21 mouse cellular contexts compared by ENCODE assay signal in genomic region chr9:71604914-71605635, GRCm38 (mm10). TPM values are rescaled to one million over a fixed set of nuclear protein-coding genes. Genes with fewer than 3 reads are reported as not detected.
A peak's percentile ranks its signal among the peaks of the same experiment; 100 is the strongest.
DNase-seq lines count a peak whose midpoint lies in the region; ATAC-seq and TF ChIP-seq lines count a peak whose summit lies in the region.
"Had no signal": no experiment of that assay in that cellular context is flagged by ENCODE, and none has a peak within 500 bp of the region (broad histone marks: within the 10 kb centered on the region; RNA-seq: fewer than 3 reads in every experiment).

No protein-coding gene starts in this region.

- no peak overlapping the region for H3K4me3 ChIP-seq in heart, embryonic 13.5 days
- no peak overlapping the region for H3K4me3 ChIP-seq in liver, embryonic 11.5 days (ENCODE audit: low read depth, low read length)
- H3K4me3 ChIP-seq in lung, postnatal 0 days (ENCODE audit: low read depth, low read length) = no peak overlapping the region
- no peak overlapping the region for H3K4me3 ChIP-seq in intestine, embryonic 15.5 days (replicated peaks)
- H3K4me3 ChIP-seq in stomach, postnatal 0 days (ENCODE audit: low read depth, low read length) = no peak overlapping the region
- H3K4me3 ChIP-seq: embryonic facial prominence, embryonic 12.5 days; gastrocnemius, adult 2 months; hindbrain, embryonic 15.5 days; limb, embryonic 13.5 days had no signal

- no peak for DNase-seq in heart, adult 18-20 months
- no peak for DNase-seq in liver, embryonic 11.5 days (ENCODE audit: low spot score)
- DNase-seq in liver = no peak
- peak; percentile 41 for DNase-seq in c-Kit-positive CD71-positive TER-119-negative erythroid progenitor cells, embryonic 14.5 days (ENCODE audit: low read depth)
- DNase-seq in lung, postnatal 0 days (ENCODE audit: low spot score) = no peak
- no peak for DNase-seq in stomach, postnatal 0 days (ENCODE audit: low spot score)
- DNase-seq: adrenal gland, postnatal 10 days; cerebellum, adult 18-20 months; forebrain, postnatal 0 days; gastrocnemius, adult 2 months; kidney, adult 2 months; kidney, postnatal 36 days; layer of hippocampus, adult 9-11 months; midbrain, embryonic 14.5 days had no signal

- H3K9ac ChIP-seq in heart, embryonic 13.5 days = 0 out of 2 replicates have a peak overlapping the region, but pooled peaks have one; percentile 24
- no peak overlapping the region for H3K9ac ChIP-seq in liver, embryonic 11.5 days (ENCODE audit: low read depth, low read length)
- H3K9ac ChIP-seq in lung, postnatal 0 days (replicated peaks; ENCODE audit: low read depth) = no peak overlapping the region
- H3K9ac ChIP-seq in intestine, embryonic 15.5 days = no peak overlapping the region
- no peak overlapping the region for H3K9ac ChIP-seq in stomach, postnatal 0 days (ENCODE audit: low read length)
- H3K9ac ChIP-seq: embryonic facial prominence, embryonic 12.5 days; forebrain, postnatal 0 days; hindbrain, embryonic 15.5 days; limb, embryonic 13.5 days had no signal

- H3K4me2 ChIP-seq in heart, embryonic 13.5 days = no peak overlapping the region
- peak overlapping the region; percentile 7; the same call in 1 of the 2 replicates for H3K4me2 ChIP-seq in liver, embryonic 11.5 days
- H3K4me2 ChIP-seq in lung, postnatal 0 days (replicated peaks; ENCODE audit: low read depth, low read length) = no peak overlapping the region
- no peak overlapping the region for H3K4me2 ChIP-seq in intestine, embryonic 15.5 days (replicated peaks)
- no peak overlapping the region for H3K4me2 ChIP-seq in stomach, postnatal 0 days (replicated peaks; ENCODE audit: low read depth)
- H3K4me2 ChIP-seq: embryonic facial prominence, embryonic 12.5 days; hindbrain, embryonic 15.5 days; limb, embryonic 13.5 days had no signal

- H3K36me3 ChIP-seq in heart, embryonic 13.5 days = no peaks in the 10 kb centered on the region
- H3K36me3 ChIP-seq in liver, embryonic 11.5 days (ENCODE audit: control insufficient read depth, insufficient read depth, low read length) = no peaks in the 10 kb centered on the region
- H3K36me3 ChIP-seq in lung, postnatal 0 days (ENCODE audit: insufficient read depth, low read length) = no peaks in the 10 kb centered on the region
- H3K36me3 ChIP-seq in intestine, embryonic 15.5 days = no peaks in the 10 kb centered on the region
- no peaks in the 10 kb centered on the region for H3K36me3 ChIP-seq in stomach, postnatal 0 days (ENCODE audit: control insufficient read depth, insufficient read depth, low read length)
- H3K36me3 ChIP-seq: embryonic facial prominence, embryonic 12.5 days; hindbrain, embryonic 15.5 days; limb, embryonic 13.5 days had no signal

- no peak for TF ChIP-seq EP300 in lung, postnatal 0 days (IDR thresholded peaks at IDR 0.05)
- TF ChIP-seq EP300 in stomach, postnatal 0 days (optimal IDR thresholded peaks at IDR 0.05) = no peak

- WGBS in heart, embryonic 13.5 days = 31% methylated on average over 6 of the region's 6 CpGs
- WGBS in liver, embryonic 11.5 days = 28% methylated on average over 6 of the region's 6 CpGs
- WGBS in lung, postnatal 0 days = 37% methylated on average over 6 of the region's 6 CpGs
- WGBS in intestine, embryonic 15.5 days = 40% methylated on average over 6 of the region's 6 CpGs
- WGBS in stomach, postnatal 0 days = 45% methylated on average over 6 of the region's 6 CpGs

- ATAC-seq in heart, embryonic 13.5 days (ENCODE audit: extremely low read depth, insufficient number of reproducible peaks, low FRiP score, low TSS enrichment) = no peak
- peak; percentile 53 for ATAC-seq in liver, embryonic 11.5 days (replicated peaks; ENCODE audit: low FRiP score)
- ATAC-seq in lung, postnatal 0 days = no peak
- no peak for ATAC-seq in intestine, embryonic 15.5 days
- ATAC-seq in stomach, postnatal 0 days (ENCODE audit: low FRiP score, low TSS enrichment) = no peak
- ATAC-seq: forebrain, postnatal 0 days had no signal

- no peaks in the 10 kb centered on the region for H3K27me3 ChIP-seq in heart, embryonic 13.5 days (replicated peaks)
- H3K27me3 ChIP-seq in liver, embryonic 11.5 days (replicated peaks; ENCODE audit: control insufficient read depth, insufficient read depth, low read length) = peaks cover 5% of the 10 kb centered on the region; the same call in 1 of the 2 replicates
- H3K27me3 ChIP-seq in lung, postnatal 0 days (replicated peaks; ENCODE audit: insufficient read depth, low read length) = no peaks in the 10 kb centered on the region
- no peaks in the 10 kb centered on the region for H3K27me3 ChIP-seq in intestine, embryonic 15.5 days (replicated peaks)
- no peaks in the 10 kb centered on the region for H3K27me3 ChIP-seq in stomach, postnatal 0 days (ENCODE audit: control insufficient read depth, insufficient read depth, low read length)
- H3K27me3 ChIP-seq: CH12.LX; embryonic facial prominence, embryonic 12.5 days; hindbrain, embryonic 15.5 days; limb, embryonic 13.5 days had no signal

- TF ChIP-seq CTCF in lung, postnatal 0 days (IDR thresholded peaks at IDR 0.05) = no peak
- TF ChIP-seq CTCF in stomach, postnatal 0 days (IDR thresholded peaks at IDR 0.05; ENCODE audit: low read depth) = no peak

- H3K9me3 ChIP-seq in heart, embryonic 13.5 days = no peaks in the 10 kb centered on the region
- H3K9me3 ChIP-seq in liver, embryonic 11.5 days (ENCODE audit: control insufficient read depth, low read length) = no peaks in the 10 kb centered on the region
- no peaks in the 10 kb centered on the region for H3K9me3 ChIP-seq in lung, postnatal 0 days (ENCODE audit: low read length)
- no peaks in the 10 kb centered on the region for H3K9me3 ChIP-seq in intestine, embryonic 15.5 days
- no peaks in the 10 kb centered on the region for H3K9me3 ChIP-seq in stomach, postnatal 0 days (ENCODE audit: control insufficient read depth, low read length)
- H3K9me3 ChIP-seq: embryonic facial prominence, embryonic 12.5 days; hindbrain, embryonic 15.5 days; limb, embryonic 13.5 days had no signal

- H3K4me1 ChIP-seq in heart, embryonic 13.5 days = peaks cover 61% of the 10 kb centered on the region
- peaks cover 15% of the 10 kb centered on the region for H3K4me1 ChIP-seq in liver, embryonic 11.5 days (replicated peaks; ENCODE audit: control insufficient read depth, insufficient read depth, low read length)
- peaks cover 4% of the 10 kb centered on the region; the same call in 1 of the 2 replicates for H3K4me1 ChIP-seq in lung, postnatal 0 days (ENCODE audit: insufficient read depth, low read depth, low read length)
- no peaks in the 10 kb centered on the region; the same call in 1 of the 2 replicates for H3K4me1 ChIP-seq in intestine, embryonic 15.5 days (replicated peaks)
- no peaks in the 10 kb centered on the region for H3K4me1 ChIP-seq in stomach, postnatal 0 days (replicated peaks; ENCODE audit: control insufficient read depth, insufficient read depth)
- H3K4me1 ChIP-seq: embryonic facial prominence, embryonic 12.5 days had no signal

- peak overlapping the region; percentile 45; the same call in 1 of the 2 replicates for H3K27ac ChIP-seq in heart, embryonic 13.5 days (replicated peaks)
- no peak overlapping the region for H3K27ac ChIP-seq in liver, embryonic 11.5 days (ENCODE audit: low read depth, low read length)
- 0 out of 2 replicates have a peak overlapping the region, but pooled peaks have one; percentile 6 for H3K27ac ChIP-seq in lung, postnatal 0 days (ENCODE audit: low read length)
- H3K27ac ChIP-seq in intestine, embryonic 15.5 days = no peak overlapping the region
- H3K27ac ChIP-seq in stomach, postnatal 0 days (replicated peaks) = no peak overlapping the region
- H3K27ac ChIP-seq: embryonic facial prominence, embryonic 12.5 days; gastrocnemius, adult 2 months; hindbrain, embryonic 15.5 days; limb, embryonic 13.5 days; macrophage had no signal

RNA-seq across cellular contexts. Expression of gene Myzap, which starts 12.9 kb away (rescaled TPM):
- 72.1 and 74.6 TPM in 2 replicates for polyA plus RNA-seq in heart, embryonic 13.5 days (2015; fragmentation: Nextera tagmentation; extraction: Ambion mirVana)
- total RNA-seq in heart, adult 18-20 months (2021) = 100 to 1,000 TPM; 408 to 450 TPM
- 9.1 and 9.8 TPM in 2 replicates for polyA plus RNA-seq in liver, embryonic 11.5 days (2014; fragmentation: Nextera tagmentation; extraction: Ambion mirVana)
- 126 and 136 TPM in 2 replicates for polyA plus RNA-seq in lung, postnatal 0 days (2015; fragmentation: Nextera tagmentation; extraction: Ambion mirVana)
- polyA plus RNA-seq in intestine, embryonic 15.5 days (2015; fragmentation: Nextera tagmentation; extraction: Ambion mirVana) = 8.5 and 8.8 TPM in 2 replicates
- polyA plus RNA-seq in stomach, postnatal 0 days (2015; fragmentation: Nextera tagmentation; extraction: Ambion mirVana) = 21.9 and 25.7 TPM in 2 replicates
- polyA plus RNA-seq: macrophage had no signal

Comparison
In these comparisons a context has a peak if more than half of its experiments do, and no peak if none do; other contexts are left out.
1. H3K27ac ChIP-seq: peak in heart, embryonic 13.5 days (single experiment) and lung, postnatal 0 days (single experiment); none in liver, embryonic 11.5 days (single experiment), intestine, embryonic 15.5 days (single experiment) and stomach, postnatal 0 days (single experiment).